In genomic region chr4:41368198-41368597, GRCm38 (mm10) we compare ENCODE assay signal across 18 mouse cellular contexts. TPM values are rescaled to one million over a fixed set of nuclear protein-coding genes. Genes with fewer than 3 reads are reported as not detected.
DNase-seq lines count a peak whose midpoint lies in the region; ATAC-seq lines count a peak whose summit lies in the region.
"Had no signal": no experiment of that assay in that cellular context is flagged by ENCODE, and none has a peak within 500 bp of the region (broad histone marks: within the 10 kb centered on the region; RNA-seq: fewer than 3 reads in every experiment).

No protein-coding gene starts in this region.

- 72% methylated on average over 4 of the region's 4 CpGs for WGBS in liver, embryonic 15.5 days (ENCODE audit: insufficient replicate concordance)
- 94% methylated on average over 4 of the region's 4 CpGs for WGBS in forebrain, embryonic 16.5 days

- H3K4me2 ChIP-seq in liver, embryonic 15.5 days = no peak overlapping the region
- no peak overlapping the region for H3K4me2 ChIP-seq in forebrain, embryonic 16.5 days (ENCODE audit: low read length)
- H3K4me2 ChIP-seq: limb, embryonic 15.5 days; midbrain, embryonic 13.5 days; neural tube, embryonic 12.5 days had no signal

- H3K9me3 ChIP-seq in liver, embryonic 15.5 days (replicated peaks) = no peaks in the 10 kb centered on the region
- no peaks in the 10 kb centered on the region for H3K9me3 ChIP-seq in forebrain, embryonic 16.5 days (ENCODE audit: control insufficient read depth, low read length)
- H3K9me3 ChIP-seq: limb, embryonic 15.5 days; midbrain, embryonic 13.5 days; neural tube, embryonic 12.5 days had no signal

- no peak overlapping the region for H3K4me3 ChIP-seq in liver, embryonic 15.5 days (replicated peaks)
- H3K4me3 ChIP-seq in forebrain, embryonic 16.5 days (replicated peaks; ENCODE audit: low read length) = no peak overlapping the region
- H3K4me3 ChIP-seq: erythroblast, embryonic 14.5 days; heart, adult 2 months; limb, embryonic 15.5 days; midbrain, embryonic 13.5 days; neural tube, embryonic 12.5 days had no signal

- peaks cover 12% of the 10 kb centered on the region for H3K4me1 ChIP-seq in liver, embryonic 15.5 days (replicated peaks)
- no peaks in the 10 kb centered on the region for H3K4me1 ChIP-seq in forebrain, embryonic 16.5 days (replicated peaks; ENCODE audit: control insufficient read depth, insufficient read depth, low read length)
- H3K4me1 ChIP-seq: limb, embryonic 15.5 days; midbrain, embryonic 13.5 days; neural tube, embryonic 12.5 days had no signal

- H3K27ac ChIP-seq in liver, embryonic 15.5 days (replicated peaks) = no peak overlapping the region; the same call in 1 of the 2 replicates
- H3K27ac ChIP-seq in forebrain, embryonic 16.5 days (ENCODE audit: low read length) = no peak overlapping the region
- H3K27ac ChIP-seq: heart, adult 2 months; limb, embryonic 15.5 days; midbrain, embryonic 13.5 days; neural tube, embryonic 12.5 days had no signal

- no peak overlapping the region for H3K9ac ChIP-seq in liver, embryonic 15.5 days
- no peak overlapping the region for H3K9ac ChIP-seq in forebrain, embryonic 16.5 days (replicated peaks; ENCODE audit: low read depth, low read length)
- H3K9ac ChIP-seq: limb, embryonic 15.5 days; midbrain, embryonic 13.5 days; neural tube, embryonic 12.5 days had no signal

- peaks cover 43% of the 10 kb centered on the region for H3K36me3 ChIP-seq in liver, embryonic 15.5 days (replicated peaks)
- H3K36me3 ChIP-seq in forebrain, embryonic 16.5 days (ENCODE audit: control insufficient read depth, insufficient read depth) = peaks cover 6% of the 10 kb centered on the region; the same call in 1 of the 2 replicates

- DNase-seq in adrenal gland, postnatal 14 days = peak; percentile 27
- no peak for DNase-seq in adrenal gland, adult 18-20 months (ENCODE audit: low spot score in 2 of 2)
- DNase-seq in brain, adult 2 months (ENCODE audit: low read depth, low spot score) = peak; percentile 18
- DNase-seq in embryo, embryonic 9.5 days (ENCODE audit: extremely low spot score) = no peak
- no peak for DNase-seq in heart, adult 11 months
- DNase-seq: B cell, adult 2 months; cerebellum, adult 11 months; heart, adult 2 months; kidney, postnatal 25 days; retina, postnatal 1 day had no signal

- no peaks in the 10 kb centered on the region for H3K27me3 ChIP-seq in liver, embryonic 15.5 days
- H3K27me3 ChIP-seq in forebrain, embryonic 16.5 days (replicated peaks; ENCODE audit: control insufficient read depth, insufficient read depth, low read length) = no peaks in the 10 kb centered on the region
- H3K27me3 ChIP-seq: limb, embryonic 15.5 days; midbrain, embryonic 13.5 days; neural tube, embryonic 12.5 days had no signal

- ATAC-seq in liver, embryonic 15.5 days (ENCODE audit: insufficient read depth) = peak; percentile 60; the same call in 1 of the 2 replicates
- peak; percentile 98 for ATAC-seq in monocyte, adult 5-6 weeks (replicated peaks; ENCODE audit: insufficient number of reproducible peaks, low FRiP score, low TSS enrichment, poor library complexity, severe bottlenecking)
- no peak for ATAC-seq in forebrain, embryonic 16.5 days
- ATAC-seq: activated CD4-positive, CD25-positive, alpha-beta regulatory T cell, adult 4 months; midbrain, embryonic 13.5 days had no signal

RNA-seq across cellular contexts. Expression of gene Ubap1, which starts 19.4 kb away (rescaled TPM):
- 38.5 and 52.1 TPM in 2 replicates for total RNA-seq in adrenal gland, postnatal 14 days (2021)
- total RNA-seq in adrenal gland, adult 18-20 months (2021) = 10 to 100 TPM; 52.3 to 56.9 TPM
- 32.4 and 34.2 TPM in 2 replicates for polyA plus RNA-seq in liver, embryonic 15.5 days (2015; fragmentation: Nextera tagmentation; extraction: Ambion mirVana)
- 70.9 to 80.1 TPM (median 79.6 TPM) in 3 replicates for total RNA-seq in monocyte, adult 5-6 weeks (2017)
- polyA plus RNA-seq in forebrain, embryonic 16.5 days (2015; fragmentation: Nextera tagmentation; extraction: Ambion mirVana) = 73.6 and 82.4 TPM in 2 replicates

RNA-seq across cellular contexts. Expression of gene Dcaf12, which starts 53.5 kb away (rescaled TPM):
- total RNA-seq in adrenal gland, postnatal 14 days (2021) = 53.7 and 57.3 TPM in 2 replicates
- total RNA-seq in adrenal gland, adult 18-20 months (2021) = 10 to 100 TPM; 41.0 to 53.2 TPM
- polyA plus RNA-seq in liver, embryonic 15.5 days (2015; fragmentation: Nextera tagmentation; extraction: Ambion mirVana) = 75.9 and 82.7 TPM in 2 replicates
- total RNA-seq in monocyte, adult 5-6 weeks (2017) = 44.1 to 49.8 TPM (median 44.7 TPM) in 3 replicates
- 88.9 and 101 TPM in 2 replicates for polyA plus RNA-seq in forebrain, embryonic 16.5 days (2015; fragmentation: Nextera tagmentation; extraction: Ambion mirVana)

Comparison
In these comparisons a context has a peak if more than half of its experiments do, and no peak if none do; other contexts are left out.
1. DNase-seq: peak in adrenal gland, postnatal 14 days (single experiment) and brain, adult 2 months (single experiment); none in adrenal gland, adult 18-20 months (0 of 2), embryo, embryonic 9.5 days (single experiment) and heart, adult 11 months (single experiment).